Mouse (Mus musculus) cerebellum, adult 2 months (tissue): Measurements from ENCODE around the gene Phactr2. TPM values are rescaled to one million over a fixed set of nuclear protein-coding genes. Genes with fewer than 3 reads are reported as not detected.

Experiments used
- DNase-seq, 2 experiments: peaks; one replicate each; pipeline ENCODE4 v3.0.0; 2021
- H3K27ac ChIP-seq: fragments of 200-500 bp; 2 replicates; pipeline ENCODE4 v1.5.1; 2012; ENCODE audit warnings: low read length, control low read depth, inconsistent platforms; ENCODE audit not compliant: insufficient read depth
- H3K27me3 ChIP-seq: fragments of 200-500 bp; 2 replicates; pipeline ENCODE4 v1.6.1; 2012; ENCODE audit warnings: inconsistent platforms, mild to moderate bottlenecking, low read length, moderate library complexity; ENCODE audit not compliant: control insufficient read depth, insufficient read depth
- H3K4me1 ChIP-seq: fragments of 200-500 bp; 2 replicates; pipeline ENCODE4 v1.6.1; 2011; ENCODE audit warnings: low read length; ENCODE audit not compliant: control insufficient read depth, insufficient read depth
- H3K4me3 ChIP-seq: fragments of 200-500 bp; replicated peaks from 2 replicates; pipeline ENCODE3; 2011; ENCODE audit warnings: mild to moderate bottlenecking, low read depth, low read length, control low read depth; ENCODE audit not compliant: insufficient read depth
- CTCF ChIP-seq: fragments of 200-500 bp; IDR thresholded peaks from 2 replicates; pipeline ENCODE4 v1.5.1; 2011; ENCODE audit warnings: low read depth, mild to moderate bottlenecking, control low read depth, low read length, moderate library complexity, borderline replicate concordance; ENCODE audit not compliant: insufficient read depth
- POLR2A ChIP-seq: fragments of 200-500 bp; IDR thresholded peaks from 2 replicates; pipeline ENCODE4 v1.6.1; 2011; ENCODE audit warnings: low read length, control low read depth, borderline replicate concordance; ENCODE audit not compliant: insufficient read depth
- WGBS: fragments of 180-500 bp; shearing (Covaris S2); methylation state at CpG from one replicate; pipeline ENCODE4 v1.1.7; 2018; 5-methylcytosine and 5-hydroxymethylcytosine counted together
- polyA plus RNA-seq: library from polyadenylated mRNA; depleted of rRNA; stranded (reverse); fragments of >200 nt; gene quantifications from 2 replicates; pipeline ENCODE4 v1.2.3, GENCODE M21; 2012; rRNA removed

Phactr2 gene
- polyA plus RNA-seq, 1 experiment: 11.9 TPM

GRCm38 (mm10) chr10:13170739-13171448 is 303.3 kb downstream of the Phactr2 start:
- 9% methylated on average over 12 of the region's 12 CpGs for WGBS
- Histone ChIP-seq H3K27ac (no peak overlapping the region), H3K4me1 (no peaks in the 10 kb centered on the region), H3K4me3 (no peak overlapping the region), H3K27me3 (no peaks in the 10 kb centered on the region)
- no peak for DNase-seq
- TF ChIP-seq CTCF (no peak), POLR2A (no peak)

GRCm38 (mm10) chr10:13168461-13168860 is 305.8 kb downstream of the Phactr2 start:
- WGBS: 92% methylated on average over 5 of the region's 5 CpGs
- no peaks in the 10 kb centered on the region for H3K27me3 ChIP-seq
- H3K4me3 ChIP-seq: no peak overlapping the region
- H3K4me1 ChIP-seq: no peaks in the 10 kb centered on the region
- DNase-seq: no peak
- no peak overlapping the region for H3K27ac ChIP-seq
- TF ChIP-seq CTCF (no peak), POLR2A (no peak)

- no peak for DNase-seq
- Histone ChIP-seq H3K27me3 (no peaks in the 10 kb centered on the region), H3K27ac (no peak overlapping the region), H3K4me3 (no peak overlapping the region), H3K4me1 (no peaks in the 10 kb centered on the region)
- TF ChIP-seq POLR2A (no peak), CTCF (no peak)
- 89% methylated on average over 4 of the region's 4 CpGs for WGBS
Measured at GRCm38 (mm10) chr10:13162031-13162430, 312.2 kb downstream of the Phactr2 start.

GRCm38 (mm10) chr10:13160913-13161312 is 313.3 kb downstream of the Phactr2 start:
- WGBS: 97% methylated on average over 4 of the region's 4 CpGs
- TF ChIP-seq CTCF (no peak), POLR2A (no peak)
- DNase-seq: no peak
- Histone ChIP-seq H3K4me1 (no peaks in the 10 kb centered on the region), H3K4me3 (no peak overlapping the region), H3K27me3 (no peaks in the 10 kb centered on the region), H3K27ac (no peak overlapping the region)

Other genes starting within 250 kb of the Phactr2 start
- gene Fuca2, start 25.1 kb upstream of the Phactr2 start, polyA plus RNA-seq: 48.0 and 50.1 TPM in 2 replicates
- gene Adat2, start 78.5 kb upstream of the Phactr2 start, polyA plus RNA-seq: 6.2 and 7.2 TPM in 2 replicates
- 27.5 and 30.2 TPM in 2 replicates for gene Pex3, start 78.7 kb upstream of the Phactr2 start, polyA plus RNA-seq